In the genomic region with DNA sequence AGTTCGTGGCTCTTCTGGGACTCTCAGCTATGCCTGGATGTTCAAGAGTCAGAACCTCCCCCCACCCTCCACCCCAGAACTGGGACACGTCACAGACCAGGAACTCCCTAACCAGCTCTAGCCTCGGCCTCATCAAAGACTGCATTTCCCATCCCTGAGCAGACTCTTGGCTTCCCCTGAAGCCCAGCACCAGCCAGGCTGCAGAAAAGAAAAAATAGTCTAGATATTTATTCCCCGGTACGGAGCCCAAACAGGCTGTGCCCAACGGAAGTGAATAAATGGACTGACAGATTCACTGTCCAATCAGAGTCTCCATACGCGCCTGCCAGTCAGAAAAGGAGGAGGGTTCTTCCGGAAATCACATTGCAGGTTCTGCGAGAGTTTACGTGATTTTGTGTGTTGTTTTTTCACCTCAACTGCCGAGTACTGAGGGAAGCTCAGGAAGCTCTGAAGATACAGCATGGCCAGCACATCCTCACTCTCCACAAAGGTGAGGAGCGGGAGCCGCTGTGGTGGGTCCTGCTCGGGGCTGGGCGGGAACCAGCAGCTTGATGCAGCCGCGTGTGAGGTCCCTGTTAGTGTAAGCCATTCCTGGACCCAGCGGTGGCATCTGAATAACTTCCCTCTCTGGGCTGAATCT, we compare ENCODE assay signal across 8 mouse cellular contexts.
DNase-seq lines count a peak whose midpoint lies in the region; ATAC-seq and TF ChIP-seq lines count a peak whose summit lies in the region.
"Not testable (repeated sequence)": the region's sequence is repeated elsewhere in the genome, so short reads cannot be mapped to it uniquely, and the experiment has no call there.

No protein-coding gene starts in this region.

- not testable (repeated sequence) for H3K27me3 ChIP-seq in forebrain, embryonic 15.5 days

- not testable (repeated sequence) for TF ChIP-seq CTCF in lung, adult 2 months (IDR thresholded peaks at IDR 0.05; ENCODE audit: insufficient read depth, low read length)

- under 1% methylated on average over 18 of the region's 19 CpGs for WGBS in forebrain, embryonic 15.5 days
- WGBS in lung, adult 2 months: 2% methylated on average over 18 of the region's 19 CpGs

- in situ Hi-C loops in ES-E14 (cut with MboI; ENCODE audit: low sequenced_read_pairs in 2 of 2, unreplicated experiment in 2 of 2): not testable (repeated sequence)

- ATAC-seq in forebrain, embryonic 15.5 days (replicated peaks): peak; percentile 99
- ATAC-seq in neutrophil, adult 5-6 weeks (ENCODE audit: extremely low read depth, insufficient number of reproducible peaks, low FRiP score, poor library complexity, severe bottlenecking): peak; percentile 100

- peak overlapping the region; percentile 84 to 97 for H3K4me3 ChIP-seq in ES-E14 (ENCODE audit: insufficient read depth in 1 of 2, low read depth in 1 of 2, low read length in 2 of 2, poor library complexity in 1 of 2, severe bottlenecking in 1 of 2)
- H3K4me3 ChIP-seq in forebrain, embryonic 15.5 days: peak overlapping the region; percentile 66
- peak overlapping the region; percentile 86 for H3K4me3 ChIP-seq in lung, adult 2 months (replicated peaks; ENCODE audit: extremely low read depth, low read depth, low read length)

- H3K9me3 ChIP-seq in ES-E14 (ENCODE audit: control insufficient read depth, insufficient read depth, low read depth, low read length): not testable (repeated sequence)
- H3K9me3 ChIP-seq in forebrain, embryonic 15.5 days: peaks cover 17% of the 10 kb centered on the region; the same call in 1 of the 2 replicates

- peak overlapping the region; percentile 95 for H3K9ac ChIP-seq in ES-E14 (ENCODE audit: insufficient read depth, low read depth, low read length, poor library complexity, severe bottlenecking)
- peak overlapping the region; percentile 82 for H3K9ac ChIP-seq in forebrain, embryonic 15.5 days (replicated peaks)

- H3K4me2 ChIP-seq in forebrain, embryonic 15.5 days (replicated peaks): peak overlapping the region; percentile 47

- not testable (repeated sequence) for TF ChIP-seq POLR2A in lung, adult 2 months (IDR thresholded peaks at IDR 0.05; ENCODE audit: borderline replicate concordance, extremely low read depth, low read depth, low read length)

- peak overlapping the region; percentile 89 for H3K27ac ChIP-seq in ES-E14 (ENCODE audit: insufficient read depth, low read depth, low read length, poor library complexity, severe bottlenecking)
- H3K27ac ChIP-seq in forebrain, embryonic 15.5 days (replicated peaks): peak overlapping the region; percentile 93

- H3K4me1 ChIP-seq in ES-E14 (ENCODE audit: control insufficient read depth in 2 of 2, insufficient read depth in 2 of 2, low read length in 2 of 2, poor library complexity in 1 of 2); lung, adult 2 months (ENCODE audit: control insufficient read depth, insufficient read depth, low read length): not testable (repeated sequence)
- peaks cover 11% of the 10 kb centered on the region; the same call in 1 of the 2 replicates for H3K4me1 ChIP-seq in forebrain, embryonic 15.5 days

- peak; percentile 75 for DNase-seq in ES-E14 (ENCODE audit: low read depth, low spot score)
- DNase-seq in cerebellum, adult 11-12 months: peak; percentile 89
- DNase-seq in heart, postnatal 25 days (ENCODE audit: low spot score): peak; percentile 82
- peak; percentile 89 to 97 for DNase-seq in layer of hippocampus, adult 18-20 months (ENCODE audit: low spot score in 2 of 2)
- DNase-seq in lung, adult 2 months: peak; percentile 86
- peak; percentile 68 to 82 for DNase-seq in thymus, adult 18-20 months

- H3K36me3 ChIP-seq in ES-E14 (ENCODE audit: control insufficient read depth, insufficient read depth, low read length, poor library complexity, severe bottlenecking): not testable (repeated sequence)
- peaks cover 11% of the 10 kb centered on the region for H3K36me3 ChIP-seq in forebrain, embryonic 15.5 days

- intact Hi-C loops in heart, postnatal 25 days (cut with DNase I): loop anchor here (5.0 kb wide), 1 partner anchor 524 kb away; a partner anchor contains a TSS

TF ChIP-seq in ES-E14, 5 proteins besides CTCF, POLR2A, EP300 and RAD21:
- TF ChIP-seq CHD2 (IDR thresholded peaks at IDR 0.05; ENCODE audit: low read depth, low read length): peak; percentile 93

Comparison
In these comparisons a context has a peak if more than half of its experiments do, and no peak if none do; other contexts are left out.
1. Peak in every context shown above with its lines: DNase-seq, ATAC-seq, H3K4me3 ChIP-seq and H3K27ac ChIP-seq.